Mouse (Mus musculus): ENCODE measurements around the gene Creb3l2. TPM values are rescaled to one million over a fixed set of nuclear protein-coding genes. Genes with fewer than 3 reads are reported as not detected.

The Creb3l2 gene
- polyA plus RNA-seq, 1 experiment from 2014 or later, result 10.4 TPM

DNA sequence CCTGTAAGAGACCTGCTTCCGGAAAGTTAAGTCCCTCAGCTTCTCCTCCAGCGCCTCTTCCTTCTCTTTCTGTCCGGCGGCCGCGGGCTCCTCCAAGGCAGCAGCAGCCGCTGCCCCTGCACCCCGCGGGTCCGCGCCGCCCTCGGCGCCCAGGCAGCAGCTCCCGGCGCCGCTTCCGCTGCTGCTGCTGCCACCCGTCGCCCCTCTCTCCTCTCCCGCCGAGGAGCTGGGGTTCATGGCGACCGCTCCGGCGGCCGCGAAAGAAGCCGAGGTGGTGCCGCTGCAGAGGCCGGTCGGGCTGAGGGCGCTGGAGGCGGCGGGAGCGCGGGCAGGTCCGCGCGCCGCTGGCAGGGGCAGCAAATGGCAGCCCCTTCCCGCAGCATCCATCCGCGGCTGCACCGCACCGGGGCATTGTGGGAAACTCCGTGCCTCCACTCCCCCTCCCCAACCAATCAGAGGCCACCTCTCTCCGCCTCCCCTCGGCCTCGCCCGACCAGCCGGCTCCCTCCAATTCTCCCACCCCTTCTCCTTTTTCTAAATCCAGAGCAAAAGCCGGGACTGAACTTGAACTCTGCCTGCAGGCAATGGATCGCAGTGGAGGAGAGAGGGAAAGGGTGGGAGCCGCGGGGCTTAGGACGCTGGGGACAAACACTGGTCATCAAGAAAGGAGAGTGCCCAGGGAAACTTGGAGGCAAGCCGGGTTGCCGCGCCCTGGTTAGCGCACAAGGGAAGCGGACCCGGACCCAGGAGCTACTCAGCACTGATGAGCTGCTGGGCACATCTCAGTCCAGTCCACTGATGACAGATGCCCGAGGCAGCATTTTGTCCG is 142.2 kb downstream of the Creb3l2 start, which contains the start of gene Dgki:
Dgki (minus strand) TSS at position 623 of the 829 bp plus-strand sequence.
- peak within 1 kb of the TSS; percentile 51; the same call in 1 of the 2 replicates for H3K27ac ChIP-seq (ENCODE audit: low read depth, low read length)
- WGBS, result under 1% methylated on average over 35 of the region's 65 CpGs
- H3K27me3 ChIP-seq (ENCODE audit: control insufficient read depth, insufficient read depth, low read length), result peaks cover 20% of the 10 kb centered on the region; the same call in 1 of the 2 replicates

DNA sequence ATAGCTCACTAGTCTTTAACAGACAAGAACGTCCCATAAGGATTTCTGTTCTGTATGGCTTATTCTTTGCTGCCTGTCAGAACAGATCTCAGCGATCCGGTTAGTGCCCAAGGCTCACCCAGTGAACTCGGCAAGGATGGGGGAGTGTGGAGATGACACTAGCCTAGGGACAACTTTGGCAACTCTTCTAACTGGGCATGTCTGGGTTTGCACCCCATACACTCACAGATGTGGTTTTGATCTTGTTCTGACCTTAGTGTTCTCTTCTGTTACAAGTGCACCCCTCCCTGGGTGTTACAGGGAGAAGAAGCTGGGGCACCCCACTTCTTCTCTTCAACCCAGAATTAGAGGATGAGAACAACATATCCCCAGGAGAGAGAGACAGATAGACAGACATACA is 143.0 kb downstream of the Creb3l2 start:
- DNase-seq (ENCODE audit: low spot score) (peak; percentile 25), ATAC-seq (ENCODE audit: low FRiP score) (no peak)
- Histone ChIP-seq H3K9ac (ENCODE audit: low read depth, low read length) (no peak overlapping the region), H3K4me3 (ENCODE audit: low read depth, low read length) (peak overlapping the region; percentile 73), H3K9me3 (ENCODE audit: control insufficient read depth, low read length) (no peaks in the 10 kb centered on the region), H3K27me3 (ENCODE audit: control insufficient read depth, insufficient read depth, low read length) (peaks cover 20% of the 10 kb centered on the region; the same call in 1 of the 2 replicates), H3K4me1 (replicated peaks; ENCODE audit: control insufficient read depth, insufficient read depth, low read length) (0 out of 2 replicates have a peak, but pooled peaks cover 5% of the 10 kb centered on the region), H3K27ac (ENCODE audit: low read depth, low read length) (no peak overlapping the region), H3K4me2 (replicated peaks; ENCODE audit: low read depth, low read length) (peak overlapping the region; percentile 94), H3K36me3 (ENCODE audit: control insufficient read depth, insufficient read depth, low read length) (no peaks in the 10 kb centered on the region)
- WGBS, result 49% methylated on average over 4 of the region's 4 CpGs

More for the DNA sequence above, 142.2 kb downstream of the Creb3l2 start, which contains the start of gene Dgki:
- peak; percentile 96 for ATAC-seq (ENCODE audit: low FRiP score)
- peak within 1 kb of the TSS; percentile 75 for H3K9ac ChIP-seq (ENCODE audit: low read depth, low read length)
- 0 out of 2 replicates have a peak, but pooled peaks cover 5% of the 10 kb centered on the region for H3K4me1 ChIP-seq (replicated peaks; ENCODE audit: control insufficient read depth, insufficient read depth, low read length)
- H3K4me2 ChIP-seq (replicated peaks; ENCODE audit: low read depth, low read length), result peak within 1 kb of the TSS; percentile 94
- H3K36me3 ChIP-seq (ENCODE audit: control insufficient read depth, insufficient read depth, low read length), result no peaks in the 10 kb centered on the region
- peak; percentile 84 for DNase-seq (ENCODE audit: low spot score)
- H3K4me3 ChIP-seq (ENCODE audit: low read depth, low read length), result peak within 1 kb of the TSS; percentile 73
- no peaks in the 10 kb centered on the region for H3K9me3 ChIP-seq (ENCODE audit: control insufficient read depth, low read length)

DNA sequence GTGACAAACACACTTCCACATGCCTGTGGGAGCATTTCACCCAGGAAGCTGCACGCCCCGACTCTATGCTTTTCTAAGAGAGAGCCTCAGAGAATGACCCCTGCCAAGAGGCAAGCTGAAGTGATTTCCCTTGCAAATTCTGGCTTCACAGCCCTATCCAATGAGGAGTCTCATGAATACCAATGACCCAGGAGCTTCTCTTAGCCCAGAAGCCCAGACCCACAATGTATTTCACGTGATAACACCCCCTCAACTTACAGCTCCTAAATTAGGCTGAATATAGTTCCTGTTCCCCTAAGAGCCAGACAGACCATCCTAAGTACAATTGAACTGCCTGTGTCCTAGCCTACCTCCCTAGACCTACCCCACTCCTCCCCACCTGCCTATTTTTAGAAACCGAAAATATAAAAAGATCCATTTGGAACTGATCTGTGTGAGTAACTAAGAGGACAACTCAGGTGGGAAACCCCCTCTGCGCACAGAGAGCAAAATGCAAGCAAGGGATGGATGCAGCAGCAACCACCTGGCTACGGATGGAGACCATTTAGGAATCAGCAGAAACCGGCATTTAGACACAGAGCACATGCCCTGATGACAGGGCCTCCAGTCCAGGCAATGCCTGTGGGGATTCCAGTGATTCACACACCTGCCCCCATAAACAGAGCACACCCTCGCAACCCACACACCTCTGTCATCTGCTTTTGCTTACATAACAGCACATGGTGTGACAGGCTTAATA is 144.0 kb downstream of the Creb3l2 start:
- H3K27ac ChIP-seq (ENCODE audit: low read depth, low read length), result no peak overlapping the region
- ATAC-seq (ENCODE audit: low FRiP score) (peak; percentile 27; the same call in 1 of the 2 replicates), DNase-seq (ENCODE audit: low spot score) (no peak)
- no peak overlapping the region for H3K4me3 ChIP-seq (ENCODE audit: low read depth, low read length)
- no peaks in the 10 kb centered on the region for H3K36me3 ChIP-seq (ENCODE audit: control insufficient read depth, insufficient read depth, low read length)
- H3K9ac ChIP-seq (ENCODE audit: low read depth, low read length), result no peak overlapping the region
- H3K9me3 ChIP-seq (ENCODE audit: control insufficient read depth, low read length), result no peaks in the 10 kb centered on the region
- H3K27me3 ChIP-seq (ENCODE audit: control insufficient read depth, insufficient read depth, low read length), result peaks cover 20% of the 10 kb centered on the region; the same call in 1 of the 2 replicates
- 44% methylated on average over 8 of the region's 8 CpGs for WGBS
- H3K4me2 ChIP-seq (replicated peaks; ENCODE audit: low read depth, low read length), result no peak overlapping the region
- 0 out of 2 replicates have a peak, but pooled peaks cover 5% of the 10 kb centered on the region for H3K4me1 ChIP-seq (replicated peaks; ENCODE audit: control insufficient read depth, insufficient read depth, low read length)

- ATAC-seq (ENCODE audit: low FRiP score), result no peak
- H3K9ac ChIP-seq (ENCODE audit: low read depth, low read length), result no peak overlapping the region
- H3K27me3 ChIP-seq (ENCODE audit: control insufficient read depth, insufficient read depth, low read length), result no peaks in the 10 kb centered on the region
- H3K36me3 ChIP-seq (ENCODE audit: control insufficient read depth, insufficient read depth, low read length), result no peaks in the 10 kb centered on the region
- no peak overlapping the region for H3K4me2 ChIP-seq (replicated peaks; ENCODE audit: low read depth, low read length)
- no peaks in the 10 kb centered on the region for H3K4me1 ChIP-seq (replicated peaks; ENCODE audit: control insufficient read depth, insufficient read depth, low read length)
- H3K27ac ChIP-seq (ENCODE audit: low read depth, low read length), result no peak overlapping the region
- no peak for DNase-seq (ENCODE audit: low spot score)
- H3K4me3 ChIP-seq (ENCODE audit: low read depth, low read length), result no peak overlapping the region
- 86% methylated on average over 2 of the region's 2 CpGs for WGBS
- H3K9me3 ChIP-seq (ENCODE audit: control insufficient read depth, low read length), result no peaks in the 10 kb centered on the region
These were observed 149.9 kb downstream of the Creb3l2 start for GRCm38 (mm10) chr6:37292068-37292467.

- WGBS, result 93% methylated on average over 1 of the region's 1 CpGs
These were observed 150.8 kb downstream of the Creb3l2 start for GRCm38 (mm10) chr6:37291171-37291570.

GRCm38 (mm10) chr6:37290691-37291090 is 151.3 kb downstream of the Creb3l2 start:
- DNase-seq (ENCODE audit: low spot score), result no peak
- no peaks in the 10 kb centered on the region for H3K36me3 ChIP-seq (ENCODE audit: control insufficient read depth, insufficient read depth, low read length)
- H3K9me3 ChIP-seq (ENCODE audit: control insufficient read depth, low read length), result no peaks in the 10 kb centered on the region
- H3K27me3 ChIP-seq (ENCODE audit: control insufficient read depth, insufficient read depth, low read length), result no peaks in the 10 kb centered on the region
- no peak overlapping the region for H3K27ac ChIP-seq (ENCODE audit: low read depth, low read length)
- H3K4me2 ChIP-seq (replicated peaks; ENCODE audit: low read depth, low read length), result no peak overlapping the region
- 92% methylated on average over 3 of the region's 3 CpGs for WGBS
- no peaks in the 10 kb centered on the region for H3K4me1 ChIP-seq (replicated peaks; ENCODE audit: control insufficient read depth, insufficient read depth, low read length)
- no peak for ATAC-seq (ENCODE audit: low FRiP score)
- no peak overlapping the region for H3K4me3 ChIP-seq (ENCODE audit: low read depth, low read length)
- H3K9ac ChIP-seq (ENCODE audit: low read depth, low read length), result no peak overlapping the region

More at GRCm38 (mm10) chr6:37291171-37291570, 150.8 kb downstream of the Creb3l2 start:
- no peak overlapping the region for H3K9ac ChIP-seq (ENCODE audit: low read depth, low read length)
- no peaks in the 10 kb centered on the region for H3K36me3 ChIP-seq (ENCODE audit: control insufficient read depth, insufficient read depth, low read length)
- H3K4me3 ChIP-seq (ENCODE audit: low read depth, low read length), result no peak overlapping the region
- no peaks in the 10 kb centered on the region for H3K27me3 ChIP-seq (ENCODE audit: control insufficient read depth, insufficient read depth, low read length)
- no peak overlapping the region for H3K4me2 ChIP-seq (replicated peaks; ENCODE audit: low read depth, low read length)
- no peak overlapping the region for H3K27ac ChIP-seq (ENCODE audit: low read depth, low read length)
- no peaks in the 10 kb centered on the region for H3K9me3 ChIP-seq (ENCODE audit: control insufficient read depth, low read length)
- DNase-seq (ENCODE audit: low spot score) (no peak), ATAC-seq (ENCODE audit: low FRiP score) (no peak)
- no peaks in the 10 kb centered on the region for H3K4me1 ChIP-seq (replicated peaks; ENCODE audit: control insufficient read depth, insufficient read depth, low read length)

DNA sequence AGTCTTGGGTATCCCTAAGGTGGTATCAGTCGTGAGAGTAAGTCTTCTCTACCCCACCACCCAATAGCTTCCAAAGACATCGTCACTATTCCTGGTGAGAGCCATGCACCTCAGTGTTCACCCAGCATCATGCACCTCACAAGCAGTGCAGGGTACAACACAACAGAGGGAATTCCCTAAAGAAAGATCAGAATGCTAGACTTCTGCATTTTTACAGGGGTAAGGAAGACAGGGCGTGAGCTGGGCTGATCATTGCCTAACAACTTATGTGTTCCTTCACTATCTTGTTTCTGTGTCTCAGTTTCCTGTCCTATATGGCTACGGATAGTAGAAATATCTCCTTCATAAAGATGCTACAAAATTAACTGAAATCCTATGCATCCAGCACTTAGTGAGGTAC is 155.8 kb downstream of the Creb3l2 start:
- ATAC-seq (ENCODE audit: low FRiP score), result no peak
- Histone ChIP-seq H3K36me3 (ENCODE audit: control insufficient read depth, insufficient read depth, low read length) (no peaks in the 10 kb centered on the region), H3K9ac (ENCODE audit: low read depth, low read length) (no peak overlapping the region), H3K4me1 (replicated peaks; ENCODE audit: control insufficient read depth, insufficient read depth, low read length) (no peaks in the 10 kb centered on the region), H3K4me3 (ENCODE audit: low read depth, low read length) (no peak overlapping the region), H3K9me3 (ENCODE audit: control insufficient read depth, low read length) (no peaks in the 10 kb centered on the region), H3K27ac (ENCODE audit: low read depth, low read length) (no peak overlapping the region), H3K27me3 (ENCODE audit: control insufficient read depth, insufficient read depth, low read length) (no peaks in the 10 kb centered on the region), H3K4me2 (replicated peaks; ENCODE audit: low read depth, low read length) (no peak overlapping the region)
- WGBS, result 90% methylated on average over 4 of the region's 4 CpGs
- DNase-seq (ENCODE audit: low spot score), result no peak

DNA sequence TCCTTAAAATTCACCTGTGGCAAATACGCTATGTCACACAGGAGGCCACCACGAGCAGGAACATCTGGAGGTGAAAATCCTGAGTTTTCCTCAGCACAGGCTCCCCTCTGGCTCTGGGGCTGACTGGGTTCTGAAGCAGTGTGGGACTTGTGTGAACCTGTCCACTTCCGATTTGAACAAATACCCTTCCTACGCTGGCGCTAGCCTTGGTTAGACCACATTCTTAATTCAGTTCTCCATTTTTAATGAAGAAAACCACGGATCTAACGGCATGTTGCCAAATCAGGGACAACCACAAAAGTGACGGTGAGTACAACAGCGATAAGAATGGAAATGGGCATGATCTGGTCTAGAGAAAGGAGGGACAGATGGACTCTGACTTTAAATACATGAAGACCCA is 157.1 kb downstream of the Creb3l2 start:
- Histone ChIP-seq H3K4me1 (replicated peaks; ENCODE audit: control insufficient read depth, insufficient read depth, low read length) (no peaks in the 10 kb centered on the region), H3K9me3 (ENCODE audit: control insufficient read depth, low read length) (no peaks in the 10 kb centered on the region), H3K27me3 (ENCODE audit: control insufficient read depth, insufficient read depth, low read length) (no peaks in the 10 kb centered on the region), H3K9ac (ENCODE audit: low read depth, low read length) (no peak overlapping the region), H3K4me3 (ENCODE audit: low read depth, low read length) (no peak overlapping the region), H3K27ac (ENCODE audit: low read depth, low read length) (no peak overlapping the region), H3K4me2 (replicated peaks; ENCODE audit: low read depth, low read length) (no peak overlapping the region), H3K36me3 (ENCODE audit: control insufficient read depth, insufficient read depth, low read length) (no peaks in the 10 kb centered on the region)
- DNase-seq (ENCODE audit: low spot score) (no peak), ATAC-seq (ENCODE audit: low FRiP score) (no peak)
- 92% methylated on average over 9 of the region's 9 CpGs for WGBS
